ENCODE assay signal across 27 mouse cellular contexts in genomic region chr6:93548311-93548710, GRCm38 (mm10).
DNase-seq lines count a peak whose midpoint lies in the region; ATAC-seq and TF ChIP-seq lines count a peak whose summit lies in the region.
"Had no signal": no experiment of that assay in that cellular context is flagged by ENCODE, and none has a peak within 500 bp of the region (broad histone marks: within the 10 kb centered on the region; RNA-seq: fewer than 3 reads in every experiment).

No protein-coding gene starts in this region.

- no peaks in the 10 kb centered on the region for H3K36me3 ChIP-seq in heart, embryonic 10.5 days
- no peaks in the 10 kb centered on the region for H3K36me3 ChIP-seq in forebrain, postnatal 0 days (ENCODE audit: insufficient read depth)
- H3K36me3 ChIP-seq: embryonic facial prominence, embryonic 12.5 days; embryonic facial prominence, embryonic 15.5 days; G1E; heart, embryonic 12.5 days; heart, embryonic 15.5 days; hindbrain, embryonic 10.5 days; hindbrain, embryonic 13.5 days; intestine, embryonic 15.5 days had no signal

- H3K4me3 ChIP-seq in gastrocnemius, adult 2 months, result no peak overlapping the region
- no peak overlapping the region for H3K4me3 ChIP-seq in heart, embryonic 10.5 days
- H3K4me3 ChIP-seq in forebrain, postnatal 0 days (ENCODE audit: low read depth, low read length), result no peak overlapping the region
- H3K4me3 ChIP-seq: embryonic facial prominence, embryonic 12.5 days; embryonic facial prominence, embryonic 15.5 days; heart, embryonic 12.5 days; heart, embryonic 15.5 days; hindbrain, embryonic 10.5 days; hindbrain, embryonic 13.5 days; intestine, embryonic 15.5 days had no signal

- H3K4me1 ChIP-seq in heart, embryonic 10.5 days, result no peaks in the 10 kb centered on the region
- no peaks in the 10 kb centered on the region; the same call in 1 of the 2 replicates for H3K4me1 ChIP-seq in forebrain, postnatal 0 days (ENCODE audit: insufficient read depth)
- H3K4me1 ChIP-seq: hindbrain, embryonic 10.5 days; intestine, embryonic 15.5 days had no signal

- no peak overlapping the region for H3K27ac ChIP-seq in gastrocnemius, adult 2 months
- H3K27ac ChIP-seq in heart, embryonic 10.5 days, result no peak overlapping the region
- H3K27ac ChIP-seq in forebrain, postnatal 0 days (ENCODE audit: low read depth, low read length), result no peak overlapping the region
- H3K27ac ChIP-seq: embryonic facial prominence, embryonic 12.5 days; embryonic facial prominence, embryonic 15.5 days; heart, embryonic 15.5 days; hindbrain, embryonic 10.5 days; hindbrain, embryonic 13.5 days; intestine, embryonic 15.5 days had no signal

- H3K4me2 ChIP-seq in forebrain, postnatal 0 days (ENCODE audit: low read depth), result no peak overlapping the region
- H3K4me2 ChIP-seq: embryonic facial prominence, embryonic 12.5 days; embryonic facial prominence, embryonic 15.5 days; heart, embryonic 12.5 days; heart, embryonic 15.5 days; hindbrain, embryonic 13.5 days; intestine, embryonic 15.5 days had no signal

- H3K27me3 ChIP-seq in heart, embryonic 10.5 days (ENCODE audit: insufficient read depth, poor library complexity, severe bottlenecking), result no peaks in the 10 kb centered on the region
- no peaks in the 10 kb centered on the region for H3K27me3 ChIP-seq in forebrain, postnatal 0 days (ENCODE audit: insufficient read depth, low read length)
- H3K27me3 ChIP-seq: CH12.LX; embryonic facial prominence, embryonic 12.5 days; embryonic facial prominence, embryonic 15.5 days; heart, embryonic 12.5 days; heart, embryonic 15.5 days; hindbrain, embryonic 13.5 days; intestine, embryonic 15.5 days; Patski had no signal

- 75% methylated on average over 2 of the region's 2 CpGs for WGBS in heart, embryonic 10.5 days
- 72% methylated on average over 2 of the region's 2 CpGs for WGBS in forebrain, postnatal 0 days

- no peak overlapping the region for H3K9ac ChIP-seq in forebrain, postnatal 0 days
- H3K9ac ChIP-seq: embryonic facial prominence, embryonic 12.5 days; embryonic facial prominence, embryonic 15.5 days; heart, embryonic 12.5 days; heart, embryonic 15.5 days; hindbrain, embryonic 13.5 days; intestine, embryonic 15.5 days had no signal

- no peak for TF ChIP-seq CTCF in gastrocnemius, adult 2 months (IDR thresholded peaks at IDR 0.05)
- TF ChIP-seq CTCF in forebrain, postnatal 0 days (IDR thresholded peaks at IDR 0.05; ENCODE audit: low read depth), result no peak

- ATAC-seq in forebrain, postnatal 0 days, result no peak
- ATAC-seq: forebrain, embryonic 14.5 days; hindbrain, embryonic 16.5 days; intestine, embryonic 15.5 days; Patski had no signal

- intact Hi-C loops in gastrocnemius, adult 2 months (cut with DNase I), result no loop called here
- intact Hi-C loops in heart, postnatal 25 days (cut with DNase I), result no loop called here
- intact Hi-C loops in gastrocnemius, postnatal 14 days (cut with DNase I; ENCODE audit: low total_unique reads), result loop anchor here (10.0 kb wide), 1 partner anchor 764 kb away; no protein-coding TSS in a partner anchor

- DNase-seq in gastrocnemius, adult 2 months, result peak; percentile 50
- DNase-seq in gastrocnemius, postnatal 10 days, result no peak
- DNase-seq in heart, postnatal 25 days (ENCODE audit: low spot score), result peak; percentile 5
- DNase-seq in heart, embryonic 10.5 days (ENCODE audit: low spot score), result no peak
- peak; percentile 13 for DNase-seq in gastrocnemius, postnatal 14 days
- no peak for DNase-seq in forebrain, postnatal 0 days
- DNase-seq: adrenal gland, postnatal 10 days; adrenal gland, postnatal 36 days; B cell, adult 2 months; cerebellum, adult 18-20 months; cerebellum, adult 9-10 months; cerebellum, postnatal 14 days; heart, postnatal 10 days; kidney, adult 11 months; kidney, adult 8-10 months had no signal

- H3K9me3 ChIP-seq in heart, embryonic 10.5 days, result no peaks in the 10 kb centered on the region
- no peaks in the 10 kb centered on the region for H3K9me3 ChIP-seq in forebrain, postnatal 0 days (ENCODE audit: low read length)
- H3K9me3 ChIP-seq: embryonic facial prominence, embryonic 12.5 days; embryonic facial prominence, embryonic 15.5 days; heart, embryonic 12.5 days; heart, embryonic 15.5 days; hindbrain, embryonic 10.5 days; hindbrain, embryonic 13.5 days; intestine, embryonic 15.5 days had no signal

Comparison
In these comparisons a context has a peak if more than half of its experiments do, and no peak if none do; other contexts are left out.
1. DNase-seq: peak in gastrocnemius, adult 2 months (single experiment), heart, postnatal 25 days (single experiment) and gastrocnemius, postnatal 14 days (single experiment); none in gastrocnemius, postnatal 10 days (single experiment), heart, embryonic 10.5 days (single experiment) and forebrain, postnatal 0 days (single experiment).